8 mouse cellular contexts compared by ENCODE assay signal in the genomic region with DNA sequence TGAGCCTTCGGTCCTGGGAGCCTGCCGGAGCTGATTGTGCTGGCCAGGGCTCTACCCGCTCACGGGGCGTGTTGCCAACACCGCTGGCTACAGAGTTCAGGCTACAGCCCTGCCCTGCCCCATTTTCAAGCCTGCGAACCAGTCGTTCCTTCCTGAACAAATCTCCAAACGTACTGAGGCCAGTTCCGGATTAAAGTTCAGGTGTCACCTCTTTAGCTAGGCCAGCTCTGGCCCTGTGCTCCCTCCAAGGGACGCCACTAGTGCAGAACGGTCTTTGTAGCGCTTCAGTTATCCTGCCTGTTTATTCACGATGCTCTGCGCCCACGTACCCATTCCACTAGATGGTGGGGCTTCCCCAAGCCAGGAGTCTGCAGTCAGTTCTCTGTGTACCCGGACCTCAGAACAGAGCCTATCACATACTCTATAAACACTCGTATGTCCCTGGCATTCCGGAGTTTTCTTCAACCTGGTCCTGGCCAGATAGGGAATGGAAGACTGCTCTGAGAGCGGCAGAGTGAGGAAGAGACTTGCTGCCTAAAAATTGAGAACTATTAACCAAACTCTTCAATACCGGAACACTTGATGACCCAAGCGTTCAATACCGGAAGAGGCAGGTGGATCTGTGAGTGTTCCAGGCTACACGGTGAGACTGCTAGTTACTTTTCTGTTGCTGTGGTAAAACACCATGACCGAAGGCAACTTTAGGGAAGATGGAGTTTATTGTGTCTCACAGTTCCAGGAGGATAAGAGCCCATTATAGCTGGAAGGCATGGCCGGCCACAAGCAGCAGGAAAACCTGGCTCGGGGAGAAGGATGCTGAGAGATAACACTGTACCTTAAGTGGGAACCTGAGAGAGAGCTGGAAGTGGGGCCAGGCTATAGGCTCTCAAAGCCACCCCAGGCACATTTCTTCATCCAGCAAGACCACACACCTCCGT. TPM values are rescaled to one million over a fixed set of nuclear protein-coding genes. Genes with fewer than 3 reads are reported as not detected.
A peak's percentile ranks its signal among the peaks of the same experiment; 100 is the strongest.
DNase-seq lines count a peak whose midpoint lies in the region; ATAC-seq and TF ChIP-seq lines count a peak whose summit lies in the region.

Gene Cyb5r3 (minus strand): TSS at position 101 of the 938 bp plus-strand sequence.

- DNase-seq in kidney, adult 2 months, result peak; percentile 92
- DNase-seq in kidney, postnatal 14 days, result no peak
- peak; percentile 34 for DNase-seq in MEL-GATA-1-ER (ENCODE audit: extremely low read depth, low read depth)
- no peak for DNase-seq in heart, postnatal 25 days (ENCODE audit: low spot score)
- DNase-seq in kidney, adult 9 months, result no peak

- H3K4me3 ChIP-seq in kidney, adult 2 months (ENCODE audit: insufficient read depth, low read depth, low read length), result peak within 1 kb of the TSS; percentile 71
- peak within 1 kb of the TSS; percentile 78 for H3K4me3 ChIP-seq in forebrain, embryonic 12.5 days (replicated peaks)
- peak within 1 kb of the TSS; percentile 94 for H3K4me3 ChIP-seq in limb, embryonic 13.5 days
- H3K4me3 ChIP-seq in small intestine, adult 2 months (ENCODE audit: low read depth, low read length), result peak within 1 kb of the TSS; percentile 81

- H3K4me2 ChIP-seq in forebrain, embryonic 12.5 days, result peak within 1 kb of the TSS; percentile 69
- peak within 1 kb of the TSS; percentile 88 for H3K4me2 ChIP-seq in limb, embryonic 13.5 days (replicated peaks)

- H3K36me3 ChIP-seq in kidney, adult 2 months (ENCODE audit: control insufficient read depth, insufficient read depth, low read length), result no peaks in the 10 kb centered on the region
- no peaks in the 10 kb centered on the region for H3K36me3 ChIP-seq in forebrain, embryonic 12.5 days (replicated peaks)
- no peaks in the 10 kb centered on the region for H3K36me3 ChIP-seq in limb, embryonic 13.5 days
- 0 out of 2 replicates have a peak, but pooled peaks cover 2% of the 10 kb centered on the region for H3K36me3 ChIP-seq in small intestine, adult 2 months (ENCODE audit: control insufficient read depth, insufficient read depth, low read length)

- intact Hi-C loops in heart, postnatal 25 days (cut with DNase I), result loop anchor here (2.0 to 5.0 kb wide), 2 partner anchors 24 to 35 kb away; partner anchors contain the start of gene Poldip3

- H3K9ac ChIP-seq in forebrain, embryonic 12.5 days, result peak within 1 kb of the TSS; percentile 76
- H3K9ac ChIP-seq in limb, embryonic 13.5 days, result peak within 1 kb of the TSS; percentile 87

- TF ChIP-seq CTCF in kidney, adult 2 months (conservative IDR thresholded peaks at IDR 0.05; ENCODE audit: insufficient read depth, insufficient read length, low read depth, low read length), result no peak
- no peak for TF ChIP-seq CTCF in small intestine, adult 2 months (IDR thresholded peaks at IDR 0.05; ENCODE audit: extremely low read depth, insufficient read length, insufficient replicate concordance, low read depth, low read length)

- no peaks in the 10 kb centered on the region for H3K9me3 ChIP-seq in forebrain, embryonic 12.5 days
- no peaks in the 10 kb centered on the region for H3K9me3 ChIP-seq in limb, embryonic 13.5 days

- H3K4me1 ChIP-seq in kidney, adult 2 months (ENCODE audit: control insufficient read depth, insufficient read depth, low read length), result peaks cover 26% of the 10 kb centered on the region
- H3K4me1 ChIP-seq in forebrain, embryonic 12.5 days, result peaks cover 31% of the 10 kb centered on the region
- H3K4me1 ChIP-seq in limb, embryonic 13.5 days, result peaks cover 27% of the 10 kb centered on the region
- peaks cover 53% of the 10 kb centered on the region for H3K4me1 ChIP-seq in small intestine, adult 2 months (ENCODE audit: control insufficient read depth, insufficient read depth, insufficient read length, low read length)

- ATAC-seq in forebrain, embryonic 12.5 days (ENCODE audit: low FRiP score), result peak; percentile 27; the same call in 1 of the 2 replicates
- ATAC-seq in limb, embryonic 13.5 days (ENCODE audit: low FRiP score, low read depth), result peak; percentile 69

- H3K27me3 ChIP-seq in kidney, adult 2 months (replicated peaks; ENCODE audit: control insufficient read depth, insufficient read depth, low read length), result no peaks in the 10 kb centered on the region
- no peaks in the 10 kb centered on the region for H3K27me3 ChIP-seq in forebrain, embryonic 12.5 days
- no peaks in the 10 kb centered on the region for H3K27me3 ChIP-seq in limb, embryonic 13.5 days
- no peaks in the 10 kb centered on the region for H3K27me3 ChIP-seq in small intestine, adult 2 months (ENCODE audit: control insufficient read depth, insufficient read depth, low read length)

- WGBS in kidney, adult 2 months, result 25% methylated on average over 28 of the region's 28 CpGs
- WGBS in forebrain, embryonic 12.5 days, result 37% methylated on average over 28 of the region's 28 CpGs
- WGBS in limb, embryonic 13.5 days, result 35% methylated on average over 28 of the region's 28 CpGs
- 25% methylated on average over 28 of the region's 28 CpGs for WGBS in small intestine, adult 2 months

- H3K27ac ChIP-seq in kidney, adult 2 months (ENCODE audit: insufficient read depth, low read depth, low read length), result peak within 1 kb of the TSS; percentile 77
- H3K27ac ChIP-seq in forebrain, embryonic 12.5 days, result peak within 1 kb of the TSS; percentile 84
- H3K27ac ChIP-seq in limb, embryonic 13.5 days, result peak within 1 kb of the TSS; percentile 82
- peak within 1 kb of the TSS; percentile 94 for H3K27ac ChIP-seq in small intestine, adult 2 months (ENCODE audit: insufficient read depth, low read depth, low read length)

- TF ChIP-seq POLR2A in kidney, adult 2 months (IDR thresholded peaks at IDR 0.05; ENCODE audit: low read depth, low read length), result no peak
- peak; percentile 4; the same call in 1 of the 2 replicates for TF ChIP-seq POLR2A in small intestine, adult 2 months (IDR thresholded peaks at IDR 0.05; ENCODE audit: low read depth, low read length)

RNA-seq across cellular contexts. Expression of gene Cyb5r3, which starts in this region (rescaled TPM):
- polyA plus RNA-seq in kidney, adult 2 months (2012; rRNA removed), result 197 and 230 TPM in 2 replicates
- polyA plus RNA-seq in forebrain, embryonic 12.5 days (2016; fragmentation: Nextera tagmentation; extraction: Ambion mirVana), result 125 and 140 TPM in 2 replicates
- 10 to 100 TPM; 80.4 to 85.5 TPM for total RNA-seq in heart, postnatal 25 days (2021)
- 108 and 110 TPM in 2 replicates for polyA plus RNA-seq in limb, embryonic 13.5 days (2015; fragmentation: Nextera tagmentation; extraction: Ambion mirVana)
- polyA plus RNA-seq in small intestine, adult 2 months (2012; rRNA removed), result 426 and 624 TPM in 2 replicates

Comparison
In these comparisons a context has a peak if more than half of its experiments do, and no peak if none do; other contexts are left out.
1. DNase-seq: peak in kidney, adult 2 months (single experiment) and MEL-GATA-1-ER (single experiment); none in kidney, postnatal 14 days (single experiment), heart, postnatal 25 days (single experiment) and kidney, adult 9 months (single experiment).
2. Peak in every context shown above with its lines, with median percentiles within 50 percentile points of each other: H3K27ac ChIP-seq and H3K4me3 ChIP-seq.